In the genomic region with DNA sequence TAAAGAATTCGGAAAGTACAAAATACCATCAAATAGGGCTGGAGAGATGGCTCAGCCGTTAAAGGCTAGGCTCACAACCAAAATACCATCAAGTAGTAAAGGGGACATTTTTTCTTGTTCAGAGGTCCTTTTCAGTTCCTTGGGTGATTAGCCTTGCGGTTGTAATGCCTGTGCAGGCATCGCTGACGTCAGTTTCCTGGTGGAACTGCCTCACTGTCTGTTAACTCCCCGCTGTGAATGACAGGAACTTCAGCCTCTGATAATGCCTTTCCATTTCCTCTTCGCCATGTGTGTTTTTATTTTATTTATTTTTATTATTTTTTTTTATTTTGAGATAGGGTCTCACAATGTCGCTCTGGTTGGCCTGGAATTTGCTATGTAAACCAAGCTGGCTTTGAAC, we compare ENCODE assay signal across 11 mouse cellular contexts. TPM values are rescaled to one million over a fixed set of nuclear protein-coding genes. Genes with fewer than 3 reads are reported as not detected.
A peak's percentile ranks its signal among the peaks of the same experiment; 100 is the strongest.
DNase-seq lines count a peak whose midpoint lies in the region; ATAC-seq lines count a peak whose summit lies in the region.
"Had no signal": no experiment of that assay in that cellular context is flagged by ENCODE, and none has a peak within 500 bp of the region (broad histone marks: within the 10 kb centered on the region; RNA-seq: fewer than 3 reads in every experiment).

No protein-coding gene starts in this region.

- 46% methylated on average over 8 of the region's 8 CpGs for WGBS in kidney, embryonic 16.5 days
- WGBS in macrophage (ENCODE audit: missing documents): 3% methylated on average over 8 of the region's 8 CpGs
- 73% methylated on average over 8 of the region's 8 CpGs for WGBS in hindbrain, embryonic 12.5 days

- no peak overlapping the region for H3K4me3 ChIP-seq in kidney, embryonic 16.5 days (ENCODE audit: low read length)
- peak overlapping the region; percentile 1; the same call in 1 of the 2 replicates for H3K4me3 ChIP-seq in macrophage (ENCODE audit: inconsistent target)
- H3K4me3 ChIP-seq in hindbrain, embryonic 12.5 days: no peak overlapping the region
- H3K4me3 ChIP-seq: erythroblast, embryonic 14.5 days; hindbrain, embryonic 15.5 days had no signal

- no peaks in the 10 kb centered on the region for H3K36me3 ChIP-seq in kidney, embryonic 16.5 days (ENCODE audit: insufficient read depth, low read length)
- no peaks in the 10 kb centered on the region for H3K36me3 ChIP-seq in macrophage (ENCODE audit: inconsistent target)
- no peaks in the 10 kb centered on the region for H3K36me3 ChIP-seq in hindbrain, embryonic 12.5 days
- H3K36me3 ChIP-seq: hindbrain, embryonic 15.5 days had no signal

- intact Hi-C loops in left cerebral cortex, postnatal 4 days (cut with DNase I): loop anchor here (10.0 kb wide), 1 partner anchor 74 kb away; a partner anchor contains a TSS

- no peak for DNase-seq in kidney, adult 18-20 months
- DNase-seq in brain, adult 2 months (ENCODE audit: low read depth, low spot score): peak; percentile 11
- no peak for DNase-seq in left cerebral cortex, postnatal 4 days
- DNase-seq in cerebellum, adult 18-20 months: no peak
- DNase-seq: right cerebral cortex, postnatal 25 days had no signal

- H3K27me3 ChIP-seq in kidney, embryonic 16.5 days (ENCODE audit: insufficient read depth, low read length): no peaks in the 10 kb centered on the region
- no peaks in the 10 kb centered on the region for H3K27me3 ChIP-seq in hindbrain, embryonic 12.5 days
- H3K27me3 ChIP-seq: hindbrain, embryonic 15.5 days had no signal

- no peaks in the 10 kb centered on the region for H3K79me2 ChIP-seq in macrophage (ENCODE audit: inconsistent target)

- H3K27ac ChIP-seq in kidney, embryonic 16.5 days (ENCODE audit: low read length): no peak overlapping the region
- 0 out of 2 replicates have a peak overlapping the region, but pooled peaks have one; percentile 4 for H3K27ac ChIP-seq in macrophage
- no peak overlapping the region for H3K27ac ChIP-seq in hindbrain, embryonic 12.5 days
- H3K27ac ChIP-seq: hindbrain, embryonic 15.5 days had no signal

- H3K9ac ChIP-seq in kidney, embryonic 16.5 days (replicated peaks; ENCODE audit: low read length): no peak overlapping the region
- H3K9ac ChIP-seq in hindbrain, embryonic 12.5 days: no peak overlapping the region
- H3K9ac ChIP-seq: hindbrain, embryonic 15.5 days had no signal

- no peaks in the 10 kb centered on the region for H3K9me3 ChIP-seq in kidney, embryonic 16.5 days (ENCODE audit: low read length)
- no peaks in the 10 kb centered on the region for H3K9me3 ChIP-seq in hindbrain, embryonic 12.5 days (replicated peaks)
- H3K9me3 ChIP-seq: hindbrain, embryonic 15.5 days had no signal

- 0 out of 2 replicates have a peak overlapping the region, but pooled peaks have one; percentile 5 for H3K4me2 ChIP-seq in kidney, embryonic 16.5 days (replicated peaks; ENCODE audit: low read depth, low read length)
- H3K4me2 ChIP-seq in hindbrain, embryonic 12.5 days (replicated peaks): no peak overlapping the region
- H3K4me2 ChIP-seq: hindbrain, embryonic 15.5 days had no signal

- no peak for ATAC-seq in kidney, embryonic 16.5 days (ENCODE audit: low FRiP score, low TSS enrichment)
- ATAC-seq in hematopoietic stem cell, adult 5-6 weeks (replicated peaks in 1 of 2; ENCODE audit: insufficient read depth in 1 of 2, low FRiP score in 2 of 2, low TSS enrichment in 1 of 2, low read depth in 1 of 2, poor library complexity in 2 of 2, severe bottlenecking in 2 of 2): peak; percentile 91 to 96
- ATAC-seq in hindbrain, embryonic 12.5 days (ENCODE audit: low FRiP score): no peak

- H3K4me1 ChIP-seq in kidney, embryonic 16.5 days (ENCODE audit: insufficient read depth, low read length): peaks cover 10% of the 10 kb centered on the region; the same call in 1 of the 2 replicates
- H3K4me1 ChIP-seq in hindbrain, embryonic 12.5 days: no peaks in the 10 kb centered on the region
- H3K4me1 ChIP-seq: hindbrain, embryonic 15.5 days had no signal

RNA-seq across cellular contexts. Expression of a gene that starts 11.1 kb away (rescaled TPM):
- 32.7 and 34.5 TPM in 2 replicates for polyA plus RNA-seq in kidney, embryonic 16.5 days (2015; fragmentation: Nextera tagmentation; extraction: Ambion mirVana)
- total RNA-seq in hematopoietic stem cell, adult 5-6 weeks (2017): 29.8 and 37.3 TPM in 2 replicates
- total RNA-seq in macrophage (2018; cell fraction: chromatin; rRNA removed): 10 to 100 TPM in 1 of 26 experiments, 1 to 10 TPM in 21, under 1 TPM in 2, not detected in 2; 0.70 to 11.2 (median 3.8) TPM
- 1 to 10 TPM; 3.7 to 8.4 (median 5.6) TPM for total RNA-seq in macrophage (2018; cell fraction: cytosol; rRNA removed)
- total RNA-seq in macrophage (2018; cell fraction: nucleus; rRNA removed): 10 to 100 TPM in 3 of 26 experiments, 1 to 10 TPM in 23; 1.8 to 13.7 (median 5.1) TPM
- polyA plus RNA-seq in macrophage (2018): 6.9 to 13.1 TPM (median 9.1 TPM) in 3 replicates
- 10 to 100 TPM; 23.6 to 25.7 TPM for total RNA-seq in left cerebral cortex, postnatal 4 days (2021)
- polyA plus RNA-seq in hindbrain, embryonic 12.5 days (2016; fragmentation: Nextera tagmentation; extraction: Ambion mirVana): 29.9 and 33.4 TPM in 2 replicates
- polyA plus RNA-seq: erythroblast, embryonic 14.5 days had no signal

RNA-seq across cellular contexts. Expression of a gene that starts 17.8 kb away (rescaled TPM):
- 10.8 and 13.3 TPM in 2 replicates for polyA plus RNA-seq in kidney, embryonic 16.5 days (2015; fragmentation: Nextera tagmentation; extraction: Ambion mirVana)
- 4.7 and 5.4 TPM in 2 replicates for total RNA-seq in hematopoietic stem cell, adult 5-6 weeks (2017)
- total RNA-seq in macrophage (2018; cell fraction: chromatin; rRNA removed): 100 to 1,000 TPM in 13 of 26 experiments, 10 to 100 TPM in 13; 73.0 to 287 (median 98.6) TPM
- total RNA-seq in macrophage (2018; cell fraction: cytosol; rRNA removed): 100 to 1,000 TPM in 2 of 26 experiments, 10 to 100 TPM in 24; 51.5 to 132 (median 63.9) TPM
- 100 to 1,000 TPM in 8 of 26 experiments, 10 to 100 TPM in 18; 70.5 to 224 (median 90.7) TPM for total RNA-seq in macrophage (2018; cell fraction: nucleus; rRNA removed)
- 36.3 to 40.3 TPM (median 37.2 TPM) in 3 replicates for polyA plus RNA-seq in macrophage (2018)
- total RNA-seq in left cerebral cortex, postnatal 4 days (2021): 10 to 100 TPM; 18.0 to 18.7 TPM
- polyA plus RNA-seq in hindbrain, embryonic 12.5 days (2016; fragmentation: Nextera tagmentation; extraction: Ambion mirVana): 13.9 and 15.4 TPM in 2 replicates

Comparison
In these comparisons a context has a peak if more than half of its experiments do, and no peak if none do; other contexts are left out.
1. ATAC-seq: peak in hematopoietic stem cell, adult 5-6 weeks (2 of 2); none in kidney, embryonic 16.5 days (single experiment) and hindbrain, embryonic 12.5 days (single experiment).